Mouse (Mus musculus): Measurements from ENCODE around the gene Tcf20.

DNA sequence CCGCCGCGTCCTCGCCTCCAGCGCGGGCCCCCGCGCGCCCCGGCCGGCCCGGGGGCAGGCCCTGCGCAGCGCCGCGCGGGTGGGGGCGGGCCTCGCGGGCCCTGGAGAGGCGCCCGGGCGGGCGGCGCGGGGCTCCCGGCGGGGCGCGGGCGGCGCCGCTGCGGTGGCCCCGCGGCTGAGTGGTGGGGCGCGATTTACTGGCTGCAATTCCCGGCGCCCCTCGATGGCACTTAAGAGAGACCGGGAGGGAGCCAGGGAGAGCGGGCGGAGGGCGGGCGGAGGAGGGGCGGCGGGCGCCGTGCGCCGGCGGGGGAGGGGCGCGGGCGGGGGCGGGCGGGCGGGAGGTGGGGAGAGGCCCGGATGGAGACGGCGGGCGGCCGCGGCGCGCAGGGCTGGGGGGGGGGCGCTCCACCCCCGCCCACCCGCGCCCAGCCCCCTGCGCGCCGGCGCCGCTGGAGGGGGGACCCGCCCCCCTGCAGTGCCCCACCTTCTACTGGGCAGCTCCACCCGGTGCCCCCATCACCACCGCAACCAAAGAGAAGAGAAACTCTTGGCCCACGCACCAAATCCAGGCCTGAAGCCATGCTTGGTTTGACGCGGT is 24.0 kb downstream of the Tcf20 start:
- no peak for TF ChIP-seq POLR2A (IDR thresholded peaks at IDR 0.05; ENCODE audit: insufficient read depth, low read length)
- no peak for TF ChIP-seq CTCF (IDR thresholded peaks at IDR 0.05; ENCODE audit: low read depth, low read length)

Data from ES-Bruce4 (cell line).